Mouse (Mus musculus) kidney, embryonic 14.5 days (tissue): Measurements from ENCODE around the gene Tmem161b. TPM values are rescaled to one million over a fixed set of nuclear protein-coding genes. Genes with fewer than 3 reads are reported as not detected.
"Not testable (repeated sequence)": the region's sequence is repeated elsewhere in the genome, so short reads cannot be mapped to it uniquely, and the experiment has no call there.

ENCODE experiments used
- ATAC-seq: fragments of 200-750 bp; cut with Nextera tagmentation; 2 replicates; pipeline ENCODE4 v1.8.0; 2017; ENCODE audit warnings: moderate number of reproducible peaks, mild to moderate bottlenecking, moderate TSS enrichment, moderate library complexity; ENCODE audit not compliant: low FRiP score, low TSS enrichment
- H3K27ac ChIP-seq: fragments of 300-500 bp; sonication (generic); 2 replicates; pipeline ENCODE4 v1.5.1; 2014; ENCODE audit warnings: low read depth, mild to moderate bottlenecking, low read length, moderate library complexity, mixed read lengths
- H3K27me3 ChIP-seq: fragments of 300-500 bp; sonication (generic); 2 replicates; pipeline ENCODE4 v1.6.1; 2014; ENCODE audit warnings: mild to moderate bottlenecking, low read length; ENCODE audit not compliant: control insufficient read depth, insufficient read depth
- H3K36me3 ChIP-seq: fragments of 300-500 bp; sonication (generic); 2 replicates; pipeline ENCODE4 v1.6.1; 2014; ENCODE audit warnings: low read length, mixed read lengths; ENCODE audit not compliant: control insufficient read depth, insufficient read depth
- H3K4me1 ChIP-seq: fragments of 300-500 bp; sonication (generic); 2 replicates; pipeline ENCODE4 v1.6.1; 2014; ENCODE audit warnings: low read length, mixed read lengths; ENCODE audit not compliant: control insufficient read depth, insufficient read depth
- H3K4me2 ChIP-seq: fragments of 300-500 bp; sonication (generic); replicated peaks from 2 replicates; pipeline ENCODE4 v1.6.1; 2014; ENCODE audit warnings: low read depth, mild to moderate bottlenecking, low read length
- H3K4me3 ChIP-seq: fragments of 300-500 bp; sonication (generic); 2 replicates; pipeline ENCODE4 v1.5.1; 2014; ENCODE audit warnings: mild to moderate bottlenecking, low read length
- H3K9ac ChIP-seq: fragments of 300-500 bp; sonication (generic); 2 replicates; pipeline ENCODE4 v1.6.1; 2014; ENCODE audit warnings: low read depth, mild to moderate bottlenecking, low read length, moderate library complexity
- H3K9me3 ChIP-seq: fragments of 300-500 bp; sonication (generic); 2 replicates; pipeline ENCODE4 v1.6.1; 2016; ENCODE audit warnings: low read length; ENCODE audit not compliant: control insufficient read depth
- WGBS: fragments of 180-500 bp; shearing (Covaris S2); extraction: QIAGEN DNeasy Blood & Tissue Kit; methylation state at CpG from one replicate; pipeline ENCODE4 v1.1.7; 2014; 5-methylcytosine and 5-hydroxymethylcytosine counted together
- polyA plus RNA-seq: library from polyadenylated mRNA; unstranded; fragments of >200 nt; fragmentation: Nextera tagmentation; extraction: Ambion mirVana; gene quantifications from 2 replicates; pipeline ENCODE4 v1.2.1, GENCODE M21; 2014

Gene Tmem161b
- polyA plus RNA-seq: 16.2 and 20.3 TPM in 2 replicates

GRCm38 (mm10) chr13:84221820-84222681 is at the start of gene Tmem161b:
TSS of gene Tmem161b (plus strand) at chr13:84222296.
- H3K36me3 ChIP-seq: no peaks in the 10 kb centered on the region
- H3K4me2 ChIP-seq: peak within 1 kb of the TSS; percentile 57
- peak within 1 kb of the TSS; percentile 75 for H3K9ac ChIP-seq
- WGBS: under 1% methylated on average over 44 of the region's 52 CpGs
- peak; percentile 99 for ATAC-seq
- no peaks in the 10 kb centered on the region for H3K27me3 ChIP-seq
- H3K4me3 ChIP-seq: peak within 1 kb of the TSS; percentile 83
- H3K9me3 ChIP-seq: no peaks in the 10 kb centered on the region
- no peaks in the 10 kb centered on the region for H3K4me1 ChIP-seq
- H3K27ac ChIP-seq: no peak within 1 kb of the TSS; the same call in 1 of the 2 replicates

- not testable (repeated sequence) for H3K4me2 ChIP-seq, H3K9me3 ChIP-seq, H3K36me3 ChIP-seq, H3K27ac ChIP-seq, H3K9ac ChIP-seq, H3K4me1 ChIP-seq, ATAC-seq, H3K27me3 ChIP-seq, H3K4me3 ChIP-seq
Observed at GRCm38 (mm10) chr13:84185835-84186234, 36.3 kb upstream of the Tmem161b start.

GRCm38 (mm10) chr13:84192723-84193122 is 29.4 kb upstream of the Tmem161b start:
- H3K36me3 ChIP-seq: no peaks in the 10 kb centered on the region
- 85% methylated on average over 3 of the region's 3 CpGs for WGBS

GRCm38 (mm10) chr13:84222682-84222992 is 541 bp downstream of the Tmem161b start:
- Histone ChIP-seq H3K4me2 (peak overlapping the region; percentile 57), H3K4me1 (no peaks in the 10 kb centered on the region), H3K4me3 (peak overlapping the region; percentile 83), H3K27me3 (no peaks in the 10 kb centered on the region), H3K36me3 (no peaks in the 10 kb centered on the region), H3K27ac (no peak overlapping the region), H3K9ac (peak overlapping the region; percentile 75), H3K9me3 (no peaks in the 10 kb centered on the region)
- 5% methylated on average over 10 of the region's 10 CpGs for WGBS
- no peak for ATAC-seq

More at GRCm38 (mm10) chr13:84192723-84193122, 29.4 kb upstream of the Tmem161b start:
- H3K4me2 ChIP-seq: no peak overlapping the region
- no peaks in the 10 kb centered on the region for H3K27me3 ChIP-seq
- ATAC-seq: no peak
- no peak overlapping the region for H3K9ac ChIP-seq
- H3K27ac ChIP-seq: no peak overlapping the region
- H3K4me1 ChIP-seq: no peaks in the 10 kb centered on the region
- H3K9me3 ChIP-seq: no peaks in the 10 kb centered on the region
- no peak overlapping the region for H3K4me3 ChIP-seq

- peak overlapping the region; percentile 57 for H3K4me2 ChIP-seq
- 52% methylated on average over 5 of the region's 5 CpGs for WGBS
- ATAC-seq: no peak
Observed at GRCm38 (mm10) chr13:84223018-84223417, 922 bp downstream of the Tmem161b start.

GRCm38 (mm10) chr13:84234019-84234418 is 11.9 kb downstream of the Tmem161b start:
- Histone ChIP-seq H3K27me3 (no peaks in the 10 kb centered on the region), H3K9ac (no peak overlapping the region), H3K4me1 (no peaks in the 10 kb centered on the region), H3K36me3 (no peaks in the 10 kb centered on the region), H3K4me3 (no peak overlapping the region), H3K9me3 (peaks cover 13% of the 10 kb centered on the region; the same call in 1 of the 2 replicates), H3K4me2 (no peak overlapping the region), H3K27ac (no peak overlapping the region)
- WGBS: 92% methylated on average over 2 of the region's 2 CpGs
- ATAC-seq: no peak

More at GRCm38 (mm10) chr13:84223018-84223417, 922 bp downstream of the Tmem161b start:
- no peak overlapping the region for H3K27ac ChIP-seq
- no peaks in the 10 kb centered on the region for H3K4me1 ChIP-seq
- H3K36me3 ChIP-seq: no peaks in the 10 kb centered on the region
- peak overlapping the region; percentile 75; the same call in 1 of the 2 replicates for H3K9ac ChIP-seq
- H3K9me3 ChIP-seq: no peaks in the 10 kb centered on the region
- peak overlapping the region; percentile 83 for H3K4me3 ChIP-seq
- no peaks in the 10 kb centered on the region for H3K27me3 ChIP-seq

GRCm38 (mm10) chr13:84236768-84237167 is 14.7 kb downstream of the Tmem161b start:
- WGBS: 97% methylated on average over 7 of the region's 7 CpGs
- Histone ChIP-seq H3K9me3 (peaks cover 13% of the 10 kb centered on the region; the same call in 1 of the 2 replicates), H3K9ac (no peak overlapping the region), H3K4me2 (no peak overlapping the region), H3K27me3 (no peaks in the 10 kb centered on the region), H3K4me3 (no peak overlapping the region), H3K36me3 (no peaks in the 10 kb centered on the region), H3K4me1 (no peaks in the 10 kb centered on the region), H3K27ac (no peak overlapping the region)
- ATAC-seq: no peak

- Histone ChIP-seq H3K27me3 (no peaks in the 10 kb centered on the region), H3K36me3 (no peaks in the 10 kb centered on the region), H3K4me1 (no peaks in the 10 kb centered on the region), H3K4me2 (no peak overlapping the region), H3K9me3 (peaks cover 13% of the 10 kb centered on the region; the same call in 1 of the 2 replicates), H3K9ac (no peak overlapping the region), H3K4me3 (no peak overlapping the region), H3K27ac (no peak overlapping the region)
- ATAC-seq: no peak
Observed at GRCm38 (mm10) chr13:84238184-84238583, 16.1 kb downstream of the Tmem161b start.

- no peak overlapping the region for H3K9ac ChIP-seq
- 91% methylated on average over 3 of the region's 3 CpGs for WGBS
- H3K9me3 ChIP-seq: no peaks in the 10 kb centered on the region
- H3K4me3 ChIP-seq: no peak overlapping the region
- H3K4me2 ChIP-seq: no peak overlapping the region
- ATAC-seq: no peak
- H3K27me3 ChIP-seq: no peaks in the 10 kb centered on the region
- H3K27ac ChIP-seq: no peak overlapping the region
- H3K36me3 ChIP-seq: no peaks in the 10 kb centered on the region
- H3K4me1 ChIP-seq: no peaks in the 10 kb centered on the region
Observed at GRCm38 (mm10) chr13:84248065-84248464, 26.0 kb downstream of the Tmem161b start.
